Mouse (Mus musculus) cerebellum, adult 2 months (tissue): Measurements from ENCODE around the gene Spata2.

ENCODE experiments used
- CTCF ChIP-seq: fragments of 200-500 bp; IDR thresholded peaks from 2 replicates; pipeline ENCODE4 v1.5.1; 2011; ENCODE audit warnings: low read depth, mild to moderate bottlenecking, control low read depth, low read length, moderate library complexity, borderline replicate concordance; ENCODE audit not compliant: insufficient read depth
- POLR2A ChIP-seq: fragments of 200-500 bp; IDR thresholded peaks from 2 replicates; pipeline ENCODE4 v1.6.1; 2011; ENCODE audit warnings: low read length, control low read depth, borderline replicate concordance; ENCODE audit not compliant: insufficient read depth

GRCm38 (mm10) chr2:167512365-167512764 lies 19.7 kb upstream of the Spata2 start:
- TF ChIP-seq CTCF = peak; percentile 13; the same call in 1 of the 2 replicates
- no peak for TF ChIP-seq POLR2A
